Mouse (Mus musculus) heart, postnatal 0 days (tissue): ENCODE results near the gene Tgfbr1.

Experiments used
- CTCF ChIP-seq: IDR thresholded peaks from 2 replicates; pipeline ENCODE4 v1.5.1; 2016; ENCODE audit warnings: antibody characterized with exemption, control low read depth, low read depth
- EP300 ChIP-seq: IDR thresholded peaks from 2 replicates; pipeline ENCODE4 v1.6.1; 2016; ENCODE audit warnings: antibody characterized with exemption, low read depth

DNA sequence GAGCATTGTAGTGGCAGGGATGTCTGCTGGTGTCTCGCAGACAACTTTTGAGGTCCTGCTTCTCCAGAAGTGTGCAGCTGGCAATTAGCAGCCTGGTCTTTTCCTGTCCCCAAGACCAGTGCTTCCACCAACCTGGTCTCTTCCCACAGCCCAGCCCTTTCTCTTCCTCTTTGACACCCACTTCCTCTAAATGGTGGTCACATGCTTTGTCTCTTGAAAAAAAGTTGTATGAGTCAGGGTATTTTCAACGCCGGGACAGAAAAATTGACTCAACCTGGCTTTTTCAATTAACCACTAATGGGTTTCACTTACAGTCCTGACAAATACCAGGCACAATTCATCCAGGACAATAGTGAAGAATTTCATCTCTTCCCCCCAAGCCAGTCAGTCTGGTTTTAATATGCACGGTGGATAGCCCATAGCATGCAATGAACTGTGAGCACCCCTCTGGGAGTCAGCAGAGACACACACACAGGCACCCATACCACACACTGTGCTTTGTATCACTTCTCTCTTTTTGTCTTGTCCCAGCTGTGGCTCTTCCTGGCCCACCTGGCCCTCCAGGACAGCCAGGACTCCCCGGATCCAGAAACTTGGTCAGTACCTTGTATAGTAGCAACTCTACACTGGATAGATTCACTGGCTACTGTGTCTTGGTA lies 49.6 kb upstream of the Tgfbr1 start:
- TF ChIP-seq CTCF (no peak), EP300 (no peak)
